Mouse (Mus musculus) thymus, postnatal 10 days (tissue): ENCODE results near the gene Atpaf2.
A peak's percentile ranks its signal among the peaks of the same experiment; 100 is the strongest.

Source experiments
- DNase-seq, 2 experiments: peaks; one replicate each; pipeline ENCODE4 v3.0.0; 2021; ENCODE audit warnings: low spot score in 2 of 2

Gene Atpaf2

DNA sequence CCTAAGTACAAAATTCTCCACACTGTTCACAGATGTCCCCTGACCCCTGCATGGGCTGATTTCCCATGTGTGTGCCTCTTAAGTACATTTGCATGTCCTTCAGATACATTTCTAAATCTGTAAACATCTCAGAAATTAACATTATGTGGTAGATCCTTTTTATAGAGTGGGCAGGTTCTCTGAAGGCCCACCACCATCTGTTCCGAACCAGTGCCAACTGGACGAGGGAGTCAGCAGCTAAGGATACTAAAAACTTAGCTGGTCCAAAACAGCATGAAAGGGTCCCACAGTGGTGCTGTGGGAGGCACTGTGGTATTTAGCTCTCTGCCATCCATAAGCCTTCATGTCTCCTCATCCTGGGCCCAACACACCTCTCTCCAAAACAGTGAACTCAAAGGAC lies 21.1 kb downstream of the Atpaf2 start:
- no peak for DNase-seq

DNA sequence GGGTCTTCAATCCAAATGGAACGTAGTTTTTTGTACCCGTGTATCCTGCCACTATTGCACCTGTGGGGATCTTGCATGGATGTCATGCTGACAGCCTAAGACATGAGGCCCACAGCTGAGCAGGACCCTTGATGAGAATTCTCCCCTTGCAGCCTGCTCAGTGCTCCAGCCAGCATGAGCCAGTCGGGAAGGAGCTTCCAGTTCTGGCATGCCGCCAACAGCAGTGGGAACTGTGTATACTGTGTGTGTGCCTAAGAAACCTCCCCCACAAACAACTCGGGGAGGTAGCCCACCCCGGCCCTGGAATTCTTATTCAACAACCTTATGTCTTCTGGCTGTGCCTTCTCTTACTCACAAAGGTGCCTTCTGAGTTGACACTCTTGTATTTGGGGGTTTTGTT lies 21.7 kb downstream of the Atpaf2 start:
- DNase-seq: no peak

DNA sequence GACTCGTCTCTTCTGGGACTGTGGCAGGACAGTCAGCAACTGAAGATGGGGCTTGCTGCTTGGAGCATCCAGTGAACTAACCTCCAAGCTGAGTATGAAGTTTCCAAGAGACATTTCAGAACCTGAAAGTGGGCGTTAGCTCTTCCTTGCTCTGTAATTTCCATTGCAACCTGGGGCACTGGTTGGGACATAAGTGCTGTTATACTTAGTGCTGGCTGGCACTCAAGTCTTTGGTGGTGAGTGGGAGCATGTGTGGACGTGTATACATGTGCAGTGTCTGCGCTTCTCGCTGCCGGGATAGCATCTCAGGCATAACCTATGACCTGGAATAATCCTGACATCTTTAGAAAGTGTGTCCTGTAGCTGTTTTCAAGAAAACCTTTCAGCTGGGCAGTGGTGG lies 26.9 kb downstream of the Atpaf2 start:
- DNase-seq: no peak

DNA sequence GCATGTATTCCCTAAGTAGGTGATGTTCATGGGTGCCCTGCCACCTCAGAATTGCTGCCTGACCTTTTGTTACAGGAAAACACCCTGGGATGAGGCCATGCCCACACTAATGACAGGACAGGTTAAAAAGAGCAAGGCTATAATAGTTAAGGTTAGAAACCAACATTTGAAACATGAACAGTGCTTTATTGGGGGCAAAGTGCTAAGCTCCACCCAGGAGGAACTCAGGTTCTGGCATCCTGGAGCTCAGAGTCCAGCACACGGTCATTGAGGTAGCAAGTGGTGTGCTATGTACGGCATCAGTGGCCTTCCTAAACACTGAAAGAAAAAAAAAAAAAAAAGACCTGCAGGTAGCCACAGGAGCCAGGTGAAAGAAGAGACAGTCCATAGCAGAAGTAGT lies 30.3 kb downstream of the Atpaf2 start:
- no peak for DNase-seq

DNA sequence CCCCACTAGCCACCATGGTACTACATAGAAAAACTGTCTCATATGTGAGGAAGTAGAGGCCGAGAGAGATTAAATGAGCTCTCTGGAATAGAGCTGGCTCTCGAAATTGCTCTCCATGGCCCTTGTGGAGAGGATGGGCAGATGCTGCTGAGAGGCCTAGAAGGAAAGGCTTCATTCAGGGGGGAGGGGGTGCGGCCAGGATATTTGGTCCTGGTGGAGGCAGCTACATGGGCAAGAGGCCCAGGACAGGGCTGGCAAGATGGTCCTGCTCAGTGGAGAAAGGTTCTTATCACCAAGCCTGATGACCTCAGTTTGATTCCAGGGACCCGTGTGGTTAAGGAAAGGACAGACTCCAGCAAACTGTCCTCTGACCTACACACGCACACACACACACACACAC lies 32.3 kb downstream of the Atpaf2 start:
- DNase-seq: no peak

DNA sequence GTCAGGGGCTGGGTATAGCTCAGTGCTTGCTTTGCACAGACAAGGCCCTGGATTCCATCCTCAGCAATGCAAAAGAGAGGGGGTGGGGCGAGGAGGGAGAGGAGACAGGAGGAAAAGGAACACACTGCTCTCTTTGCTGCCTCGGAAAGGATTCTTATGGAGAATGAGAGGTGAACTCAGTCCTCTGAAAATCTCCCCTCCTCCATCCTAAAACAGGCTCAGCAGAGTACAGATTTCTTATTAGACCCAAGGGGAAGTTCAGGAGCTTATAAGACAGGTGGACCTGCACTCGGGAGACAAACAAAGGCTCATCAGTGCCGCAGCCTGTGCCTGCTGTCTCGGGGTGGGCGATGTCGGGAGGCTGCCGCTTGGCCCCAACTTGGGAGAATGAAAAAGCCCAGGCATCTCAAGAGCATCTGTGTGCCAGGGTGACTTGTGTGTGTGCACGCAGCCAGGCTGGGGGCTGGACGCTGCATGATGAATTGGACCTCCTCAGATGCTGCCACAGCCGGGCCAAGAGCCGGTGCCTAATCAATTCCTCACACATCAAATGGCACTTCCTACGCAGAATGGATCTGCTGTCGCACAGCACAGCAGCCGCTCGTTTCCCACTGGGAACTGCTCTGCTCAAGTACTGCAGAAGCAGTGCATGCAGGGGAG lies 33.4 kb downstream of the Atpaf2 start:
- no peak for DNase-seq

DNA sequence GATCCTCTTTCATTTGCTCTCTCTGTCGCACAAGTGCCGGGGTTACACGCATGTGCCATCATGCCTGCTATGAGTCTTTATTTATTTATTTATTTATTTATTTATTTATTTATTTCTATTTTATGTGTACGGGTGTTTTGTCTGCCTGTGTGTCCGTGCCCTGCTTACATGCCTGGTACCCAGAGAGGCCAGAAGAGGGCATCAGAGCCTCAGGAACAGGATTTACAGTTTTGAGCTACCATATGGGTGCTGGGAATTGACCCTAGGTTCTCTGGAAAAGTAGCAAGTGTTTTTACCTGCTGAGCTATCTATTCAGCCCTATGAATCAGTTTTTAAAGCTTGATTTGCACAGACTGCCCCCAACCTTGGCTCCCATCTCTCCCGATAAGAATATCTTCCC lies 34.7 kb downstream of the Atpaf2 start:
- DNase-seq: no peak

DNA sequence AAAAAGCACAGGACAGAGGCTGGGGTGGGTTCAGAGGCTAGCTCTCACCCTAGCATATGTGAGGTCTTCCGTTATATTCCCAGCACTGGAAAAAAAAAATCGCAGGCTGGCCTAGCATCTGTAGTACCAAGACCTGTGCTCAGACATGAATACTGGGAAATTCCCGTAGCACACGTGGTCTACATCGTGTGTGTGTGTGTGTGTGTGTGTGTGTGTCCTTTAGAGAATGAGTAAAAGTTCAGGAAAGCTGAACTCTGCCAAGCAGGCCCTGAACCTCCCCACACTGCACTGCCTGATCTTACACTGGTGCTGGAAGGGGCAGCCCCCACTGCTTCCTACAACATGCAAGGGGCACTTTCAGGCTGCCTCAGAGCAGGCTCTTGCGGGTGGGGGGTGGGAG lies 43.8 kb downstream of the Atpaf2 start:
- DNase-seq: no peak

DNA sequence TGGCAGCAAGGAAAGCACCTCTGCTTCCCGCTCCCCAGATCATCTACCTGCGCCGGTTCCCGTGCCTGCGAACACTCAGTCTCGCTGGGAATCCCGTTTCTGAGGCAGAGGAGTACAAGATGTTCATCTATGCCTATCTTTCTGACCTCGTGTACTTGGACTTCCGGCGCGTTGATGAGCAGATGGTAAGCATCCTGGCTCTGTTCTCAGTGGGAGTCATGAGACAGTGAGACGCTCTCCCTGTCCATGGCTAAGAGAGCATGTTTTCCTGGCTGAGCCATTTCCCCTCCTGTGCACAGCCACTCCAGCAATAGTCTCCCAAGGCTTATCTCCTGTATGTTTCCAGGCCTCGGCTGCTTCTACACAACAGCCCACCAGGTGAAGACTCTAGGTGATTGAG lies 47.8 kb downstream of the Atpaf2 start:
- DNase-seq: no peak

DNA sequence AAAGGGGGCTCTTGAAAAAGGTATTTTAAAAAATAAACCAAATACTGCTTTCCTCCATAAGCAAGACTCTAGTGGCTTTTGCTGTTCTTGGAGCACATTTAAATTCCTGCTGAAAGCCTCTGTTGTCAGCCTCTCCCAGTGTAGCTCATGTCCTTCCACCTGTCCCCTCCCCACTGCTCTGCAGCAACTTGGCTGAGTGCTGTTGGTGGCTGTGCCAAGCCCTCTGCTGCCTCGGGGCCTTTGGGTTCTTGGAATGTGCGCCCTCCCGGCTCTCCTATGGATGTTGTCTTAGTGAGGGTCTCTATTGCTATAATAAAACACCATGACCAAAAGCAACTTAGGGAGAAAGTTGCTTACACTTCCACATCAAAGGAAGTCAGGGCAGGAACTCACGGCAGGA lies 48.8 kb downstream of the Atpaf2 start:
- DNase-seq: no peak

DNA sequence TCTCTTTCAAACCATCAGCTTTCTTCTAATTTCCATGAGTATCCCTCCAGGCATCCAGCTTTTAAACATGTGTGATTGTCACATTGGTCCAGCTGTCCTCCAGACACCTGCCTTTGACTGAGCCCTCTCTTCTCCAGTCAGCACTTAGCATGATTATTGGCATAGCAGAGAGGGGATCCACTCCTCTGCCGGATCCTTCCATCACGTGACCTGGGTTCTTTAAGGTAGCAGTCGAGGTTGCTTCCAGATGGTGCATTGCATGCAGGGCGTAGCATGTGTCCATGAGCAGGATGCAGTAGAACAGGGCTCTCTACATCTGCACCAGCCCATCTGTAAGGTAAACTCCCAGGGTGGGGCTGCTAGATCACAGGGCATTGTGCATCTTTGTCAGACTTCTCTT lies 49.3 kb downstream of the Atpaf2 start:
- DNase-seq: no peak

DNA sequence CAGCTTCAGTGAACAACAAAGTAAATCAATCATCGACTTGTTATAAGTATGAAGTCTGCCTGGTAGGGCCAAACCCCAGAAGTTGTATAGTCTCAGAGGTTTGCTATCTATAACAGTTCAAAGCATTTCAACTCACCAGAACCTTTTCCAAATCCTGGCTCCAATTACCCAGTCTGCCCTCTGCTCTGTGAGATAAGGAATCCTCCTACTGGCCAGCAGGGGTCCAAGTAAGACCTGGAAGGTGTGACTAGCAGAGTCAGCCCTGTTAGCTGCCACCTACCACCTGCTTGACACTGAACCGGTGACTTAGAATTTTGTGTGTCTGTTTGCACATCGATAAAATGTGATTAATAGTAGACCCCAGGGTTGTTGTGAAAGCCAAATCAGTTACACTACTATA lies 51.0 kb downstream of the Atpaf2 start:
- no peak for DNase-seq

DNA sequence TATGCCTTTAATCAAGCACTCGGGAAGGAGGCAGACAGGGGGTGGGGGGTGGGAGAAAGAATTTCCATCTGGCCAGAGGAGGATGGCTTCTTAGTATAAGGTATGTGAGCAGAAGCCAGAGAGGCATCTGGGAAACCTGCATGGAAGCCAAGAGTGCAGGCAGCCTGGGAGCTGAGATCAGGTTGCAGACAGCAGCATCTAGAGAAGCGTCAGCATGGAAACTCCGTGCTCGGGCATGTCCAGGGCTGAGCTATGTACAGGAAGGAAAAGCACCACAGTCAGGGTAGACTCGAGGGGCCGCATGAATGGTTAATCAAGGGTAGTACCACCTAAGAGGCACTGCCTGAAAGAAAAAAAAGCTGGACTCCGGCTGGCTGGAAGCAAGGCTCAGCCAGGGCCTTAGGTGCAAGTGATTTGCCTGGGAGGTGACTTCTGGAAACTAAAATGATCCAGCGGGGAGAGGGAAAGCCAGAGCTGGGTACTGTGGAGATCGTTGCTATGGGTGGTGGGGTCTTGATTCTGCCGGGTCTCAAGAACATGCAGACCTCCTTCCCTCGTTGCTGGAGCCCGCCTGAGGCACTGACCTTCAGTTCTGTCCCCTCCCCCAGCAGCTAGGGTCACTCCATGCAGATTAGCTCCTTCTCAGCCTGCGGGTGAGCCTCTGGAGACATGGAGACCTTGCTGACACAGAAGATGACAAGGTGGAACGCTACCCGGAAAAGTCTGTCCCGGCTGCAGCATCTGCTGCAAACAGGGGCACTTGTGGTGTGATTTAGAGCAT lies 51.8 kb downstream of the Atpaf2 start:
- no peak for DNase-seq

DNA sequence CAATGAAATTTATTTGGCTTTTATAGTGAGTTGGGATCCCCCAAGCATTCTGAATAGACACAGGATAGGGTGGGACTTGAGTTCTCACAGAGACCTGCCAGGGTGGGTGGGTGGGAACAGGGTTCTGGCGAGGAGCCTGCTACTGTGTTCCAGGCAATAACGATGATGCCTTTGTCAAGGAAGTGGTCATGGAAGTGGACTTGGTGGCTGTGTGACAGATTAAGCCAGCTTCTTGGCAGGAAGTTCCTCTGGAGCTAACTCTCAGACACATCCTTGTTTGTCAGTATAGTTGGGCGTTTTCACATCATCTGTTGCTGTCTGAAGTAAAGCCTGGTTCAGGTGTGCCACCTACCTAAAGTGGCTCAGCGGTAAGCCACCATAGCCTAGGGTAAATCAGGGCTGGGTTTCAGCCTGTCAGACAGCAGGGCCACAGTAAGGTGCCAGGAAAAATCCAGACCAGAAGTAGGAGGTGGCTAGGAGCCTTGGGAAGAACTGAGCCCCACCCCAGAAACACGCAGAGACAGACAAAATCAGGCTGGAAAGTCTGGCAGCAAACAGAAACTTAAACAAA lies 57.5 kb downstream of the Atpaf2 start:
- DNase-seq: no peak

DNA sequence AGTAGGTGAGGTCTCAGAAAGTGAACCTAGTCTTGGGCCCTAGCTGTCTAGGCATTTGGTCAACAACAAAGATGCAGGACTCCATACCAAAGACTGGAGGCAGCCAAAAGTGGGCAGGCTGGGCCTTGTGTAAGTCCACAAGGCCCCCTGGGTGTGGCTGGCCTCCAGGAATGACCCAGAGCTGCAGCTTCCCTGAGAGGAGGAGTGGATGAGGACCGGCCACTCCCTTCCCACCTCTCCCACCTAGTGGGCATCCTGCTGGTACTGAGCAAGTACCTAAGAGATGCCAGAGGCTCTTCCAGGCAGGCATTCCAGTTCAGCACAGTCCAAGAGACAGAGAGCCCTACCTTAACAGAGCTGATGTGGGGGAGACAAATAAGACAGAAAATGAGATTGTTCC lies 58.3 kb downstream of the Atpaf2 start:
- no peak for DNase-seq

DNA sequence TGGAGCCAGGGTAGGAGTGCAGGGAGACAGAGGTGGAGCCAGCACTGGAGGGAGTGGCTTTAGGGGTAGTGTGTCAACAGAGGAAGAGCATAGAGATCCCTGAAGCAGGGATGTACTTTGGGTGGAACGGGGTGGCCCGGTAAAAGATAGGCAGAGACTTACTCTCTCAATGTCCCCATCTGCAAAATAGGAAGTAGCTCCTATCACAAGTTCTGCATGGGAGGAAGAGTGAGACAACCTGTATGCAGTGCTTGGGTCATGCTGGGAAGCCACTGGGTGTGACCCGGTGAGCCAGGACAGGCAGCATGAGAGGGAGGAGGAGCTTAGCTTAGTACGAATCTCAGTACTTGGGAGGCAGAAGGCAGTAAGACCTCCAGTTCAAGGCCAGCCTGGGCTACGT lies 59.1 kb downstream of the Atpaf2 start:
- DNase-seq: no peak

DNA sequence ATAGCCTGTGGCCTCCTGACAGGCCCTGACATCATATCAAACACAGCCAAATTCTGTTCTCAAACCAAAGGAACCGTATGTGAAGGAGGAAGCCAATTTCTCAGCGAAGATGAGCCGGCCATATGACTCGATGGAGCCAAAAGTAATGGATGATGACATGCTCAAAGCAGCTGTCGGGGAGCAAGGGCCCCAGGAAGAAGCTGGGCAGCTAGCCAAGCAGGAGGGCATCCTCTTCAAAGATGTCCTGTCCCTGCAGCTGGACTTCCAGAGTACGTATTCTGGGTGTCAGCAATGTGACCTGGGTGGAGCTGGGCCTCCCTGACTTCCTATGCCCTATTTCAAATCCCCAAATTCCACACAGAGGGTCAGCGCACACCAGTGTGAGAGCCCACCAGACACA lies 59.7 kb downstream of the Atpaf2 start:
- no peak for DNase-seq

DNA sequence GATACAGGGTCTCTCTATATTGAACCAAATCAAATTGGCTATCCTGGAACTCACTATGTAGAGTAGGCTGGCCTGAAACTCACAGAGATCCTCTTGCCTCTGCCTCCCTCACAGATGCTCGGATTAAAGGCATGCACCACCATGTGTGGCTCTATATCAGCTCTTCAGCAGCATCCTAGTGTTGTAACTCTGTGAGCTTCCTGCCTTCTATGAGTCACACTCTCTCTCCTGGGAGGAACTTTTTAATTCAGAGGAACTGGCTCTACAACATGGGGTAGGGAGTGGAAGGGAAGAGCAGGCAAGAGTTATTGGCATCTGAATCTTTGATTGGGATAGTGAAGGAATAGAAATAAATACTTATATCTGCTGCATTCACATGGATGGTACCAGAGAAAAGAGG lies 61.1 kb downstream of the Atpaf2 start:
- no peak for DNase-seq

DNA sequence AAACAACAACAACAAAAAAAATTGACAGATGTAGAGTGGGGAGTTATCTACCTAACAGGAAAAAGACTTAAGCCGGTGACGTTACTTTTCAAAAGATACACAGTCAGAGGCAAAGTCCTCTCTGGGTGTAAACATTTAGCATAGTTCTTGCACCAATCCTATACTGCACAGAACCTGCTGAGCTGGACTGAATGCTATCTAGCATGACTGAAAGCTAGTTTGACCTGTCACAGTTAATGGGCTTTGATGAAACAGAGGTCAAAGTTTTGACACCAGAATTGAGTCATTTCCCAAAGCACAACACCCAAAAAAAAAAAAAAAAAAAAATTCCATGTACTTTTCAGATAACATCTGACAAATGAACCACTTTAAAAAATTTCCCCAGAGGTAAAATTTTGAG lies 62.3 kb downstream of the Atpaf2 start:
- DNase-seq: no peak

DNA sequence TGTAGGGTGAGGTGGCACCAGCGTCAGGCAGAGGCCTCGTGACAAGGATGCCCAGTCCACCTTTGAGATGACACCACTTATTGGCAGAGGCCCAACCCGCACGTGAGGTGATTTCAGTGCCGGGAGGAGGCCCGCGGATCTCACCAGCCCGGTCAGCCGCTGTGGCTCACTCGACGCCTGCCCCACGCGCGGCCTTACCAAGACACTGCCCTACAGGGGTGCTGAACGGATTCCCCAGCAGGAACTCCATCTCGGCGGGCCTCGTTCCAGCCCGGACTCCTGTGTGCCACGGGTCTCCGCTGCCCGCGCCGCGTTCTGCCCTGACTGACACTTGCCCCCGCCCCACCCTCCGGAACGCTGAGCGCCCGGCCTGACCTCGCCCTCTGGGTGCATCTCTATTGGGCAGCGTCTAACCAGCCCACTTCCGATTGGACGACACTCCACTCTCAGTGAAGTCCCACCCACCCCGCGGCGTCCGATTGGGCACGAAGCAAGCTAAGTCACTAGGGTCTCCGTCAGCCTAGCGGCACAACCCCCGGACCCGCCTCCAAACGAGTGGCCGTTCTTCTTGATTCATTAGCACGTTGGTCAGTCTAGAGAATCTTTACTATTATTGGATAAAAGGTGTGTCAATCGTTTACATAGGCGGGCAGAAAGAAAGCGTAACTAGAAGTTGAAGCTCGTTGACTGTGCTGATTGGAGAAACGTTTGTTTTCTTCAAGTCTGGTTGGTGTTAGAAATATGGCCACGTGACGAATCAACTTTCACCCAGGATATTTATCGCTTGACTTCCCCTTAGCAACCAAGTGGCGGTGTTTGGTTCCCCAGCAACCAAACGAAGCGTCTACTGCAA lies 65.5 kb downstream of the Atpaf2 start, which contains the start of the genes Tom1l2 and Drc3:
Tom1l2 (minus strand) TSS at position 347 of the 853 bp plus-strand sequence.
Drc3 (plus strand) TSS at position 771 of the 853 bp plus-strand sequence.
- DNase-seq: peak; percentile 95 to 97

DNA sequence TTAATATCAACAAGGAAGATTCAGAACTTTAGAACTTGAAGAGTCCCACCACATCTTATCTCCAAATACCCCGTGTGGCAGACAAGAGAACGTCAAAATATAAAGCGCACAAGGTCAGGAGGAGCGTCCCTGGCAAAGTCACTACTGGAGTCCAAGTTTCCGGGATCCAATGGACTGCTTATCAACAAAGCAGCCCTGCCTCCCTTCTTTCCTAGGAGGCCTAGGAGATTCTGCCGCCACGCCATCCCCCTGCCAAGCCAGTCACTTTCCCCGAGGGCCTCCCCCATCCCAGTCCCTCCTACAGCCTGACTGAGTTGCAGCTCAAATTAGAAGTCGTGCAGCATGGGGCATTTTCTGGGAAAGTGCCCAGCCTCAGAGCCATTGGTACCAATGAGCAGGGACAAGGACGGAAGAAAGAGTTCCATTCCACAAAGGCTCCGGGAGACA lies 66.3 kb downstream of the Atpaf2 start:
- DNase-seq: no peak

DNA sequence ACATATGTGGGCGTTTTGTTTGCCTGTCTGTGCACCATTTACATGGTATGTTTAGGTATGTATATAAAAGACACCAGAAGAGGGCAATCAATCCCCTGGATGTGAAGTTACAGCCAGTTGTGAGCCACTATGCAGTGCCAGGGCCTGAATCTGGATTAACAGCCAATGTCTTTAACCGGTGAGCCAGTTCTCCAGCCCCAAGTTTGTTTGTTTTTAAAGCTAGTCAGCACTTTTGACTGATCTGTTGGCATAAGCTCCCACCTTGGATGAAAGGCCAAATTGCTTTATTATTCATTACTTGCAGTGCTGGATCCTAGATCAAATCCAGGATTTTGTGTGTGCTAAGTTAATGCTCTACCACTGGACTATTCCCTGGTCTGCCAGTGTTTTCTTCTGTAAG lies 66.9 kb downstream of the Atpaf2 start:
- DNase-seq: no peak
